Comparison of ENCODE assay signal across 9 mouse cellular contexts in the genomic region with DNA sequence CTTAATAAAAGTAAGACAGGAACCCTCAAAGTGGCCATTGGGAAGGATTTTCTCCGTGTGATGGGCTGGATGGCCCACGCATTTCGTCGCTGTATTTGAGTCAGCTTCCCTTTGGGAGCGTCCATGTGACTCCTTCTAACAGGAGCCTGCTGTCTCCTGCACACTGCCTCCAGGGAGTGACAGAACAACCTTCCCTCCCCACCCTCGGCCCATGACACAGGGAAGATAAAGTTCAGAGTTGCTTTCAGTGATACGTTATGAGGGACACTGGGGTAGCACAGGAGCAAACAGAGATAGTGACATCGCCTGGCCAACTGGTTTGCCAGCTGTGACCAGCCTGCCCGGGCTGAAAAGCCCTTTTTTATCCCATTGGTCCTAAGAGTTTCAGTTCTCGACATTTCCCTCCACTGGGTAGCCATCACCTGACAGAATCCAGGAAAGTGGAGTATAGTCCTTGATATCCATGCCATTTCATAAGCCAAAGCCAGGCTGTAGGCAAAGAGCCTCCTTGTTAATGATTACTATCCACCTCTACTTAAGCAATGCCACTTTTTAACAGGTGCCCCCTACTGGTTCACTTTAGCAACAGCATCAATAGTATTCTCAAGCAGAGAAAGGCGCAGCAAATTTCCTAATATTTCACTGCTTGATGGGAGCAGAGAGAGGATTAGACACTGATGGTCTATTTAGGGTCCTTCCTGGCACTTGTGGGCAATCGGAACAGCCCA.
DNase-seq lines count a peak whose midpoint lies in the region; ATAC-seq lines count a peak whose summit lies in the region.
"Had no signal": no experiment of that assay in that cellular context is flagged by ENCODE, and none has a peak within 500 bp of the region (broad histone marks: within the 10 kb centered on the region; RNA-seq: fewer than 3 reads in every experiment).

No protein-coding gene starts in this region.

- peak; percentile 9 for DNase-seq in cerebellum, adult 8-10 months
- DNase-seq in cerebellum, adult 11 months = no peak
- peak; percentile 60 for DNase-seq in layer of hippocampus, adult 11-12 months (ENCODE audit: low spot score)
- no peak for DNase-seq in layer of hippocampus, postnatal 10 days (ENCODE audit: low spot score in 2 of 2)
- peak; percentile 48 for DNase-seq in ES-CJ7 (ENCODE audit: low read depth, low spot score)
- DNase-seq in kidney, postnatal 10 days = peak; percentile 17
- DNase-seq in adrenal gland, adult 8-10 months = no peak

- no peak for ATAC-seq in megakaryocyte-erythroid progenitor cell, adult 5-6 weeks (replicated peaks; ENCODE audit: low FRiP score, low TSS enrichment, poor library complexity, severe bottlenecking)
- ATAC-seq: midbrain, embryonic 13.5 days had no signal

Comparison
In these comparisons a context has a peak if more than half of its experiments do, and no peak if none do; other contexts are left out.
1. DNase-seq: peak in cerebellum, adult 8-10 months (single experiment), layer of hippocampus, adult 11-12 months (single experiment), ES-CJ7 (single experiment) and kidney, postnatal 10 days (single experiment); none in cerebellum, adult 11 months (single experiment), layer of hippocampus, postnatal 10 days (0 of 2) and adrenal gland, adult 8-10 months (single experiment).